Mouse (Mus musculus) retina, adult 2 months (tissue): ENCODE measurements at regions not wholly inside any gene's neighbourhood (a gene's known extent, or its start where the extent isn't known, plus 50 kb on each side); places are given as distances from the start of the nearest gene placed in this dataset.

Experiments used
- DNase-seq: peaks from one replicate; pipeline ENCODE4 v3.0.0-alpha.2; 2012; ENCODE audit warnings: low read depth, low spot score

DNA sequence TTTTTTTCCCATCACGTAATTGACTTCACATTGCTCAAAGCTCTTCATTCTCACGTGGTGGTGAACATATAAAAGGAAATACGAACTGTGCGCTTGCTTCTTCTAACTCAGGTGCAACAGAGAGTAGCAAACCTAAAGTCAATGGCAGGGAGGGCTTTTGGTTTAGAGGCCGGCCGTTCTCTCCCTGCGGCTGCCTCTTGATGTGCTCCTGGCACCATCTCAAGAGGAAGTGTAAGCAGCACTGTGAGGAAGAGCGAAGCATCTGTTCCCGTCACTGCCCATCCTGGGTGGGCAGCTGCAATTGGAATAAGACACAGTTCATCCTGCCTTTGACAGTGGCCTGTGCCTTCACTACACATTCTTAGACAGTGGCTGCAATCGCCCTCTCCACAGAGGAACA lies 204.0 kb downstream of the Gm11361 start:
- DNase-seq: no peak

DNA sequence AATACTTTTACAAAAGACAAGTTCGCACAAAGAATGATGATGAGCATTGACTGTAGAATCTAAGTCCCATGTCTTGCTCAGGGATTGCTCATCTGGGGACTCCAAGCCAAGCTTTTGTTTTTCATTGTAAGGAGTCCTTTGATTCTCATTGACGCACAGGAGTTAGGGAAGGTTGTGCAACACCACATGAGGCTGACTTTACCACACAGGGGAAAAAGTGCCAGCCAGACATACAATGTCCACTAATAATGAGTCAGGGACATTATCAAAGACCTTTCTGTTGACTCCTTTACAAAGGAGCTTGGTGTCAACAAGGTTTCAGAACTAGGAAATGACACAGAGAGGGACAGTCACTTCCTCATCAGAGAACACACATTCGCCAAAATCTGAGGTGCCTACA lies 200.1 kb downstream of the Gm11361 start:
- DNase-seq: no peak

DNA sequence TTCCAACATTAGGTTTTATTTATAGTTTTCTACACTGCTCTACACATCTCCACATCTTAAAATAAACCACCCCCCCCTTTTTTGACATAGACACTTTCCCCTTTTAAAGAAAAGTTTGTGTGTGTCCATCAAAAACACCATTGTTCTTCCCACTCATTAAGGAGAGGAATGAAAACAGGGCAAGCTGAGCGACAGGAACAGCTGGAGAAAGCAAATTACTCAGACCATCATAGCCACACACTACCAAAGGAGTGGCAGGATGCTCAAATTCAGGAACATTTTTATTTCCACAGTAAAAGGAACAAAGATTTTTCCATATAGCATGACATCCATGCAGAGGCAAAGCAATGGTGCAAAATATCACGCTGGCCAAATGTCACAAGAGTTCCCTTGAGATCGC lies 198.6 kb downstream of the Gm11361 start:
- DNase-seq: no peak

DNA sequence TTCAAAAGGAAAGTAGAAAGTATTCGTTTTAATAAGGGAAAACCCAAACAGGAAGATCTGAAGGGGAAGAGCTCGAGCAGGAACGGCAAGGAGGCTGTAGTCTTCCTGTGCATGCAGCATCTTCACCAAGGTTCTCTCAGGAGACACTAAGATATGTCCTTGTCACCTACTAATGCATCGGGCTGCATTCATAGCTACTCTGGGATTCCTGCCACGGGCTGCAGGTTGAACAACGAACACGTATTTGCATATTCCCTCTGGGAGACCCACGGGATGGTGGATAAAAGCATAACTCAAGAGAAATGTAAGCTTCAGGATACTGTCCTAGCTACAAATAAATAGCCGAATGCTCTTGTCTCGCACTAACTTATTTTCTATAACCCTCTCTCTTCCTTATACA lies 197.7 kb downstream of the Gm11361 start:
- no peak for DNase-seq

DNA sequence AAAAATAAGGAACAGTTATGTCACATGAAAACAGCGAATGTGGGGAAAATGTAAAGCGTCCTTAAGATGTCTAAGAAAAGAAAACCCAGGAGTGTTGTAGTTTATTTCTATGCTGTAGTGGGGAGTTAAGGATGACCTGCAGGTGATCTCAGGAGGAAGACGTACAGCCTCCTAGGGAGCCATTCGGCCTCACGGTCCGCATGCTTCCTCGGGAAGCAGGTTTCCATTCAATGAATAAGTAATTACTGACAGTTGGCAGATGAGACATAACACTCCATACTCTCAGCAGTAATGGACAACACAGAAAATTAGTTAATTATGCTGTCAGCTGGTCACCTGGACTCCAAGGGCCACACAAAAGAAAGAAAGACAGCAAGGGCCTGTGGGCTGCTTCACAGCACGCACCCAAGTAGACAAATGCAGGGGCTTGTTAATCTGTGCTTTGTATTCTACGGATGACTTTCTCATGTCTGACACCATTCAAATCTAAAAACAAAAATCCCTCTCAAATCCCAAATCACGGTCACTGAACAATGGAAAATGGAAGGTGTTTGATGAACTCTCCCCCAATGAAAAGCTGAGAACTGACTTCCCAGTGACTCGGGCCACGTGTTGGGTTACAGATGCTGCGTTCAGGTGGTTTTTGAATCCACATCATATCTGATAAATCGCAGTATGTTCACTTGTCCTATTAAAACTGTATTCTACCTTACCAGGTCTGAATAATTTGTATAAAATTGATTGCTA lies 193.5 kb downstream of the Gm11361 start:
- no peak for DNase-seq

DNA sequence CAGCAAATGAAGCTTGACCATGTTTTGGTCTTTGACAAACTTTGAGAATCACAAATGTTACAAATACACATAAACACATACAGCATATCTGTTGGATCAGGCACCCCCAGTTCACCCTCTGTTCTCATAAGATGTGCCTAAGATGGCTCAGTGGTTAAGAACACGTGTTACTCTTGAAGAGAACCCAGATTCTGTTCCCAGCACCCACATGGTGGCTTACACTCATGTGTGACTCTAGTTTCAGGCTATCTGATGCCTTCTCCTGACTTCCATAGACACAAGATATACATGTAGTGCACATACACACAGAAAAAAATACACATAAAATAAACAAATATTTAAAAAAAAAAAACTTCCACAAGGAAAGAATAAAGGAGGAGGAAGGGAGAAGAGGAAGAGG lies 191.7 kb downstream of the Gm11361 start:
- no peak for DNase-seq

DNA sequence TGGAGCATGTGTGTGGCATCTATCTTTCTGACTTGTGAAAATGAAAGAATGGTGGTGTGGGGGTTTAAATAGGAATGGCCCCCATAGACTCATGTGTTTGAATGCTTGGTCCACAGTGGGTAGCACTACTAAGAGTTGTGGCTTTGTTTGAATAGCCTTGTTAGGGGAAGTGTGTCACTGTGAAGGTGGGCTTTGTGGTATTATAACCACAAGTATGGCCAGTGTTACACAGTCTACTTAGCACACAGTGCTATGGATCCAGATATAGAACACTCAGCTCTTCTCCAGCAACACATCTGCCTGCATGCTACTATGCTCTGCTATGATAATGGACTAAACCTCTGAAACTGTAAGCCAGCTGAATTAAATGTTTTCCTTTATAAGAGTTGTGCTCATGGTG lies 184.9 kb downstream of the Gm11361 start:
- DNase-seq: no peak

DNA sequence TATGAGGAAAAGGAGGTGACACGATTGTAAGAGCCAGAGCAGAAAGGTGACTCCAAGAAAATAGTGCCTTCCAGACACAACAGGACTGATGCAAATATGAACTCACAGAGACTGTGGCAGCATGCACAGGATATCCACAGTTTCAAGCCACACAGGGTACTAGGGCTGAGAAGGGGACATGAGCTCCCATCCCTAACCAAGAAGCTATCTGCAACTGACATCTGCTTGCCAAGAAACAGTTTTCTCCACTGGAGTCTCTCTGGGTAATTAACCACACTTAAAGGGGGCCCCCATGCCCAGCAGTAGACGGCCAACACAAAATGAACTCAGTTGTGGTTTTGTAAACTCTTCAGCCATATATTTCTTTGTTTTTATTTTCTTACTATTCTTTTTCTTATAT lies 176.1 kb downstream of the Gm11361 start:
- DNase-seq: no peak

DNA sequence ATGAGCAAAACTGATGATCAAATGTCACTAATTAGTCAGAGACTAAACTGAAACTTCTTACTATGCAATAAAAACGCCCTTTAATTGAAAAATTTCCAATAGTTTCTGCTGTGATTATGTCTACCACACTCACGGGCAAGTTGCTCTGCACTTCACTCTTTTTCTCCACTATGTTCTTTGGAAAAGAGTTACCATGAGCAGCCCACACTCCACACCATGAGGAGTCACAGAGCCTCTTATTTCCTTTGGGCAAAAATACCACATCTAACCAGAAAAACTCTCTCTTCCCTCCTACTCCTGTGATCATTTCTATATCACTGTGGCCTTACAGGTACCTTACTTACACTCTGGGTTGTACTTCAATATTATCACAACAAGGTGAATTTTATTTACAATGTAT lies 174.7 kb downstream of the Gm11361 start:
- no peak for DNase-seq

DNA sequence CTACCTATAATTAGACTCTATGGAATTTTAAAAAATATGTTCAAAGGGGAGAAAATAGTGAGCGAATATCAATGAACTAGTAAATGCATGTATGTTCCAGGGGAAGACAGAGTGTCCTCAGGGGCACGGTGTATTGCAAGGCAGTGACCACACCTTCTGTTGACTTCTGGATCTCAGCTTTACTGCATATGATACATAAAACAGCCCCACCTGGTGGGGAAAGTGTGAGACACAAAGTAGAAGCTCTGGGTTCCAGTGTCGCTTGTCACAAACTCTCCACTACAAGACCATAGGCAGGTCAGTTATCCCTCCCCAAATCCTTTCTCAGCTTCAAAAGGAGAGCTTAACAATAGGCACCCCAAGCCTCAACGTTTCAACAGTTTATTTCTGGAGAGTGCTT lies 168.8 kb downstream of the Gm11361 start:
- no peak for DNase-seq

DNA sequence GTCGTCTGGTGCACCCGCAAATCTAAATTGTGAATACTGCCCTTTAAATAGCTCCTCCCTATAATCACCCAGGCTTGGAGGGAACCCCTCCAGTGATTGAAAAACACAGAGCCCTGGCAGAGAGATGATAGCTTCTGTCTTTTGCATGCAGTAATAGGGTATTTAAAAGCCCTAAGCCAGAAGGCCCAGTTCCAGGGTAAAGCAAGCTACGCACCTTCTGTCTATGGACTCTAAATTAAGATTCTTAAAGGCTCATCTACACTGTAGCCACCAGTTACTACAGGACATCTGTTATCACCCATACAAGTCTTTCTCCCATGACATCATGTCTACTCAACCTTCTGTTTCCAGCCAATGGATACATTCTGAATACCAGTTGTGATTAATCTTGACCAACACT lies 167.8 kb downstream of the Gm11361 start:
- DNase-seq: no peak

DNA sequence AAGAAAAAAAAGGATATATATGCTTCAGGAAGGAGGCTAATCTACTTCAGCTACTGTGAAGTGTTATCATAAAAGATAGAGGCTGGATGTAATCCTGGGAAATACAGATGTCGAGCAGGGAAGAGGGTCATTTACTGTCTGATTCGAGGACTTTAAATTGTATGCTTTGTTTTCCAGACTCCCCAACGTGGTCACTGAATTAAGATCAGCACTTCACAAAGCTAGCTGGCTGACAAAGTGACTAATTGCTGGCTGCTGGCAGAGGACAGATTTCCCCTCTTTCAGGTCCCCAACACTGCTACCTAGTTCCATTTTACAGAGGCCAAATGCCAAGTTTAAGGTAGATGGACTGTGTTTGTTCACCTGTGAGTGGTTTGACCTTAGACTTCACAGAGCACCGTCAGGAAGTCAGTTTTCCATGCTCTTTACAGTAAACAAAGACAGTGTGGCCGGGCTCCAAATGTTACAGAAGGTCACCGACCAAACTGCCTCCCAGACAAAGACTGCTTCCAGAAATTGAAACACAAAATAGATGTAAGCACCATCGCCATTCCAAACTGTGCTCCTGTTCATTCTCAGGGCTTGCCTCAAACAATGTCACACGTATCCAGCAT lies 167.2 kb downstream of the Gm11361 start:
- DNase-seq: no peak

DNA sequence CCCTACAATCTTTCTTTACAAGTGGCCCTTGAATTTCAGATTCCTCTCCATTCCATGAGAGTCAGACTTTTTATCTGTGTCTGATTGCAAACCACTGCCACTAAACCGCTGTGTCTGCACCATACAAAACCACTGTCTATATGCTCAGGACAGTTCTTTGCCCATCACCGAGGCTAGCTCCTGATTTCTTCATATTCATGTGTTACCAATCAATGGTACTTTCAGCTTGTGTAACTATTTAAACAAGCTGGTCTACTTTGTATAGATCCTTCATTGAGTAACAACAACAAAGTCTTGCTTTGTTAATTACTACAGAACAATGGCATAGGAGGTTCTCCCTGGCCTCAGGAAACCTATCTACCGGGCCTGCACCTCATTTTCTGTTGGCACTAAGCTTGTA lies 164.0 kb downstream of the Gm11361 start:
- DNase-seq: no peak

DNA sequence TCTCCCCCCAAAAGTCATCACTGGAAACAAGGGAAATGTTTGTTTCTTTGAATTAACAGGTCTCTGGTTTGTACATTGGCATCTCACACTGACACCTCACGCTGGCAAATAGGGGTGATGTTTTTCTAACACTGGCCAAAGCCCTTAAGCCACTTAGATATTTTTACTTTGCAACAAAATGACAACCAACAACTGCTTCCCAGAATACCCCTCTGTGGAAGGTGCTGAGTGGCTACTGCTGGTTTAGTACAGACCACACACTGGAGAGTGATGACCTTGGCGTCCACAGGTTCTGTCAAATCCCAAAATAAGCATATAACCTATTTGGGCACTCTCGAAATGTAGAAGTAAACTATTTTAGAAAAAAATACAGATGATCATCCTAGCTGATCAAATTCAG lies 163.3 kb downstream of the Gm11361 start:
- DNase-seq: no peak

DNA sequence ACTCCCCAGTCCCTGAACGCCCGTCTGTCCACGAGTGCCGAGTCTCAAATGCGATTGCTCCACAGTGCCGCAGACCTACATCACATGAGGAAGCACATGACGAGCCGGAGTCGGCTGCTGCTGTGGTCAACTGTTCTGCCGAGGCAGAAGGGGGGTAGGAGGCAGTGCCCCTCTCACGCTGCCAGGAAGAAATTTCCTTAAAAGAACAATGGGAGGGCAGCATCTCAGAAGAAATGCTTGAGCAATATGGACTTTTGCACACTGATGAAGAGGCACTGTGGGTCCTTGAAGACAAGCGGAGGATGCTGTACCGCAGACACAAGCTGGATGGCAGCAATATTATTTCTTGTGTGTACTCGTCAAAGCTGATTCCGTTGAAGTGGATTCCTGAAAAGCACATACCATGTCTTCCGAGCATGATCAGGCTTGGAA lies 162.6 kb downstream of the Gm11361 start:
- DNase-seq: peak; percentile 29

DNA sequence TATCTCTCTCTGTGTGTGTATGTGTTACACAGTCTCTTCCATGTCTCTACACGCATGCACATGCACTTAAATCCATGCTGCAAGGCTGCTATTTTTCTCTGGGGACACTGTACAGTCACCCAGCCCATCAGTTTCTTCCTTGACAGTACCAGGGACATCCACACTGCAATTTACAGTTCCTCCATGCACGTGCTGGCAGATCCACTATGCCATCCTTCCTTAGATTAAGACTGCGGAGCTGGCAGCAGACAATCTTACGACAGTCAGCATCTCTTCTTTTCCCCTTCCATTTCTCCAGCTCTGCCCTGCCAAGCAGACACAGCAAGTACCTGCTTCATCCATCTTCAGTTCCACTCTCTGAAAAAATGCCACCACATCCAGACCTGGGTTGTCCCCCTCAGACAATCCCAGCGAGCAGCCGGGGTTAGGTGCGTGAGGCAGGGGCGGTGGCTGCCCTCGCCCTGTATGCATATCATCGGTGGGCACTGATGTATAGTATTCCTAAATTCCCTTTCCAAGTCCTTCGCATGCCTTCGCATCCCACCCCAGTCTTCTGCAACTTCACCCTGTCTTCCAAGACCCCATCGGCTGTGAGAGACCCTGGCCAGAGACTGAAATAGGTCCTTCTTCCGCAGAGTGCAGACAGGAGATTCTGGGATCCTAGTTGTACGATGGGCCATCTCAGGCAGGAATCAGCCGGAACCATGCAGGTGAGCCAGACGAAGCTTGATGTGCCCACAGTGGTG lies 161.8 kb downstream of the Gm11361 start:
- DNase-seq: no peak

DNA sequence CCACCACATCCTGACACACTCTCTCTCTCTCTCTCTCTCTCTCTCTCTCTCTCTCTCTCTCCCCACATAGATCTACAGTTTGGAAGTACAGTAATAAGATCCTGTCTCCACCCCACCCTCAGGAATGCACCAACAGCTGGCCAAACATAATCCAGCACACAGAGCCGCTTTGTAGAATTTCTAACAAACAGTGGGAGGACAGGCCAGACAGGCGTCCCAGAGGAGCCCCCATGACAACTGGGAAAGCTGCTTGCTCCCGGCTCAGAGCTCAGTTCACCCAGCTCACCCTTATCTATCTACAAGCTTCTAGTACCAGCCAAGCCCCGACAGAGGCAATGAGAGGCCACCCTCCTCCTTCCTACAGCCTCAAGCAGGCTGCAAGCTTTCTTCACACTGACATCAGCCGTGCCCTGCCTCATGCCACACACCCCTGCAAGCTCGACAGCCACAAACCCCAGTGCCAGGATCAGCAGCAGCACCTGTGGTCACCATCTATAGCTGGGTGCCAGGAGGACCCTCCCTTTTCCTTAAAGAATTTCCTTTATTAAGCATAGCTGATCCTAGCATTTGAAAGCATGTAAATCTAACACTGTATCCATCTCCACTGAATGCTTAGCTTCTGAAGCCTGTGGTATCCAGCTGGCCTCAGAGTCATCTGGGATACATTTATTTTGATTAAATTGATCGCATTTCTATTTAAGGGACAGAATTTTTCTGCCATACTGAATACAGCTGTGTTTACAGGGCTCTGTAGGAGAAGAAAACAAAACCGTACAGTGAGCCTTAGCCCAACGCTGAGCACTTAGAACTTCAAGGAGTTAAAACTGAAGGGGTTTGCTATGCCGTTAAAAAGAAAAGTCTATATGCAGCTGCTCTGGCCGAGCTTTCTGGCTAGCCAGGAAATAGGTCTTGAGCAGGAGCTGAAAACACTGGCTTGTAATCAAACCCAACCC lies 160.9 kb downstream of the Gm11361 start:
- no peak for DNase-seq

DNA sequence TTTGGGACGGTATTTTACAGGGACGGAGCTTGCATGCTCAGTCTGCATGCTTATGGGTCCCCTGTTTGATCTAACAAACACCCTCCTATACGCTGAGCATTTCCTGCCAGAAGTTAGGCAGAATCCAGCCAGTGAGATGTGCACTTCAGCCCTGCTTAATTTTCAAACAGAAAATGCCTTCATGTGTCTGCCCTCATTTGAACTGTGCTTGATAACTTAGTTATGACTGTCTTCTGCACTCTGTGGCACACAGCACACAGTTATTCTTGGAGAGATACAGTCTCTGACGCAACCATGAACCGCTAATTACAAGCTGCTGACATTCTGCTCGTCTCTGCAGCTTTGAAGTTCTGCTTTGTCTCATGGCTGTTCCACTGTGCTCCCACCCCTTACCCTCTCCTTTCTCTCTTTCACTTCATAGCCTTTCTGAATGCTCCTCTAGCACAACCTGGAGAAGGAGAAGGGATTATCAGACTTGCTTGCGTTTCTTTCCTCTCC lies 160.2 kb downstream of the Gm11361 start:
- no peak for DNase-seq

DNA sequence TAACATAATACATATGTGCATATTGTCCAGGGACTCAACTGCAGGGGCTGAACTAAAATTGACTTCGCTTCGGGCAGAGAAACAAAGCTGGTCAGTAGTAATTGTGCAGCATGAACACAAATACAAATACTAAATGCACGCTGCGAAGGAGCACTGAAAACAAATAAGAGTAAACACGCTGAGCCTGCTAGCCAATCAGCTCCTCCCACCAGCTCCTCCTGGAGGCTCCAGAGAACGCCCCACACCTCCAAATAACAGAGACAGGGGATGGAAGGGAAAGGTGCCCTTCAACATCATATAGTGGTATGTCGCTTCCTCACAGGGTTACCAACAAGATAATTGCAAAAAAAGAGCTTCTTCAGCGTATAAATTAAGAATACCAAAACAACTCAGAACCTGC lies 159.6 kb downstream of the Gm11361 start:
- no peak for DNase-seq

DNA sequence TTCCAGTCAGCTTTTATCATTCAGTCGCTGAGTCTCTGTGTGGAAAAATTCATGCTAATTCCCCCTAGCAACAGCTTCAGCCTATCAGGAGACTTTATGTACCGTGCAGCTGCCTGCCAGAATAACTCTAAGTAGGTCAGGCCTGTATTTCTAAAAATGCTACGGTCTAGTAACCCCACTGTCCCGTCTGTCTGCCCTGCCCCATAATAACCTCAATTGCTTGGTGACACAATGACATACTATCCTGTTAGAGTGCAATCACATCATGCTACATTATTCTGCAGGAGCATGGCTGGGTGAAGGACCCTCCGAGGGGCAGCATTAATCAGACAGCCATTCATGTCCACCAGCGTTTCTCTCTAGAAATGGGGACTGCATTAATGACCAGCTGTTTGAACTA lies 158.9 kb downstream of the Gm11361 start:
- DNase-seq: peak; percentile 45

DNA sequence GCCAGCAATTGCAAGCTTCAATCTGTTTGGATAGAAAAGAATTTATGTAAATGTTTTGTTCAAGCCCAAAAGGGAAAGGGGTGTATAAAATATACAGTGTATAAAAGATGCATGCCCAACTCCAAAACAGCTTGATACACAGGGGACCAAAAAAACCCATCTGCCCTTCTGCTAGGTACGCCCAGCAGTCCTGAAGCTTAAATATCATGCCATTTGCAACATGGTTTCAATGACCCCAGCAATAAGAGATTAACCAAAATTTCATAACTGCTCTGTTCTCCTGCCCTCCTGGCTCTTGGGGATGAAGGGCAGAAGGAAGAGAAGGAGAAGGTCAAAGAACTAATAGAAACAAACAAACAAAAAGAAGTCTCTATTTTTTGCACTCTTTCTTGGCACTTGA lies 158.4 kb downstream of the Gm11361 start:
- no peak for DNase-seq

DNA sequence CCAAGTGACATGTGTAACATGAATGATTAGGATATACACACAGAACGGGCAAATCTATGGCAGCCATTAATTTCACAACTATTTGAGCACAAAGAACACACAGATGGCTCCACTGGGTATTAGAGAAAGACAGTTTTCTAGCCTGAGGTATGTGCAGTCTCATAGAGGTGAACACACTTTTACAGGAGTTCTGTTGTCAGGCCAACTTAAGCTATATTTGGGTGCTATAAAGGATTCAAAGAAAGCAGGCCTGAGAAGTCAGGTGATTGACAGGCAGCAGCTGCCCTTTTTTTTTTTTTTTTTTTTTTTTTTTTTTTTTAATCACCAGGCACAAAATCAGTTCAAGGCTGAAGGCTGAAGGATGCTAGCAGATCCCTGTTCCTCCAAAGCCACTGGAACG lies 153.0 kb downstream of the Gm11361 start:
- no peak for DNase-seq
